Mouse (Mus musculus) gastrocnemius, adult 2 months (tissue): ENCODE data around the gene Cops9. TPM values are rescaled to one million over a fixed set of nuclear protein-coding genes. Genes with fewer than 3 reads are reported as not detected.

Experiments used
- DNase-seq: peaks from one replicate; pipeline ENCODE4 v3.0.0; 2022
- H3K27ac ChIP-seq: fragments of 200-600 bp; 2 replicates; pipeline ENCODE4 v1.8.1; 2022; ENCODE audit warnings: mild to moderate bottlenecking
- H3K4me3 ChIP-seq: fragments of 200-600 bp; 2 replicates; pipeline ENCODE4 v1.8.1; 2022; ENCODE audit warnings: mild to moderate bottlenecking, moderate library complexity
- CTCF ChIP-seq: fragments of 200-600 bp; IDR thresholded peaks from 2 replicates; pipeline ENCODE4 v1.8.1; 2022; ENCODE audit warnings: antibody characterized with exemption, mild to moderate bottlenecking, moderate library complexity
- intact Hi-C: fragments of 180-260 bp; cut with DNase I; formaldehyde crosslinking; loops from one replicate; pipeline ENCODE4 v1.15.1; 2025
- total RNA-seq, 2 experiments: library from RNA; stranded (reverse); gene quantifications; 2 replicates each; pipeline ENCODE4 v1.2.3; 2021

The Cops9 gene
- total RNA-seq, 2 experiments from 2014 or later, result 171 to 192 TPM

DNA sequence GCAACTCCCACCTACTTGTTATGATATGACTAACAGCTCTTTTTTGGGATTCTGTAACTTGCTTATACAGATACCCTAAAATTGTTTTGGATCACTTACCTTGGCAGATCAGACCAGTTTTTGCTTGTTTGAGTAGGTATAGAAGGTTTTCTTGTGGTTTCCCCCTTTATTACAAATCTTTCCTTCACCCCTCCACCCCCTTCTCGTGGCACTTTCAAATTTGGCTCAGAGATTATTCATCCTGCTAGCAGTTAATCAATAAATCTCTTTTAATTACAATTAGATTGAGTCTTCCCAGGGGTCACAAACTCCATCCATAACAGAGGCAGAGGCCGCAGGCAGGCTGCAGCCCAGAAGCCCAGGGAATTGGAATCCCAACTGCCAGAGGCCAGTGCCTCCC, 24.3 kb downstream of the Cops9 start, which contains the start of gene Olfr12:
Gene Olfr12, plus strand, starts transcription at position 301 of the 400 bp plus-strand sequence.
- Histone ChIP-seq H3K27ac (no peak within 1 kb of the TSS), H3K4me3 (no peak within 1 kb of the TSS)
- no peak for TF ChIP-seq CTCF
- DNase-seq, result no peak
- intact Hi-C loops, result no loop called here

DNA sequence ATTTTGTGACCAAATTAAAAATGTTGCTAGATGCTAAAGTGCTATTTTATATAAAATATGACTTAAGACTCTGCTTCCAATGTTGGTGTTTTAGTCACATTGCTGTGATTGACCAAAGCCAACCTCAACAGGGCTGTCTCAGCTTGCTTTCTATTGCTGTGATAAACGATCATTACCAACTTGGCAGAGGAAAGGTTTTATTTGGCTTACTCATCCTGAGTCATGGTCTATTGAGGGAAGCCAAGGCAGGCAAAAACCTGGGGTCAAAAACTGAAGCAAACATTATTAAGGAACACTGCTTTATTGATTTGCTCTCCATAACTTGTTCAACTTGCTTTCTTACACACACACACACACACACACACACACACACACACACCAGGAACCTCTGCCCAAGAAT, 25.7 kb downstream of the Cops9 start:
- no peak for DNase-seq
- no peak for TF ChIP-seq CTCF
- intact Hi-C loops, result no loop called here

DNA sequence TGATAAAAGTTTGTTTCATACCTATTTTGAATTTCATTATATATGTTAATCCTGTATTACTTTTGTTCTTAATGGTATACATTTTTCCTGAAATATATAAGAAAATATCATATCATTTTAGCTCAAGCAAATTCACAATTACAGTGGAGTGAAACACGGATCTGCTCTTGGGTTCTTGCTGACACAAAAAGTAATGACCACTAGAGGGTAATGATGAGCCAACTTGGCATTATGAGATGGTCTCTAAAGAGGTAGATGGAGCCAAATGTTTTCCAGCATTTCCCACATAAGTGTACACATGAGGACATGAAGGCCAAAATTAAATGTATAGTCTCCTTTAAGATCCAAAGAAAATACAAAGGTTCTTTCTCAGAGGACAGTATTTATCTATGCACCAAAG, 27.3 kb downstream of the Cops9 start:
- TF ChIP-seq CTCF, result peak; percentile 63
- Histone ChIP-seq H3K4me3 (no peak overlapping the region), H3K27ac (no peak overlapping the region)
- DNase-seq, result no peak
- intact Hi-C loops, result loop anchor here (5.0 kb wide), 1 partner anchor 1092 kb away; no protein-coding TSS in a partner anchor

More for the DNA sequence above, 25.7 kb downstream of the Cops9 start:
- no peak overlapping the region for H3K4me3 ChIP-seq
- H3K27ac ChIP-seq, result no peak overlapping the region

DNA sequence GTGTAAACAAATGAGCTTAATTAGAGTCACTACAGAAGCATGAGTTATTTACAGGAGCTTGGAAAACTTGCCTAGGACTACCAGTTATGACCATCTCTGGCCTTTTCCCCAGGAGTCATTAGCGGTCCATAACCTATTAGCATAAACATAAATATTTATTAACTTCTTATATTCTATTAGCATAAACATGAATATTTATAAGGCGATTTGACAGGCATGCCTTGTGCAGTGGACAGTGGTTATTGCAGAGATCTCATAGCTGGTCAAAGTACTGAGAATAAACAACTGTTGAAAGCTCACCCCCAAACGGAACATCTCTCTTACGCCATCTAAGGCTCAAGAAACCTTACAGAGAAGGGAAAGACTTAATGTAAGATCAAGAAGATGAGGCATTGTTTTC, 28.6 kb downstream of the Cops9 start:
- no peak for DNase-seq
- intact Hi-C loops, result loop anchor here (5.0 kb wide), 1 partner anchor 1091 kb away; no protein-coding TSS in a partner anchor
- H3K4me3 ChIP-seq, result no peak overlapping the region
- H3K27ac ChIP-seq, result no peak overlapping the region
- no peak for TF ChIP-seq CTCF

DNA sequence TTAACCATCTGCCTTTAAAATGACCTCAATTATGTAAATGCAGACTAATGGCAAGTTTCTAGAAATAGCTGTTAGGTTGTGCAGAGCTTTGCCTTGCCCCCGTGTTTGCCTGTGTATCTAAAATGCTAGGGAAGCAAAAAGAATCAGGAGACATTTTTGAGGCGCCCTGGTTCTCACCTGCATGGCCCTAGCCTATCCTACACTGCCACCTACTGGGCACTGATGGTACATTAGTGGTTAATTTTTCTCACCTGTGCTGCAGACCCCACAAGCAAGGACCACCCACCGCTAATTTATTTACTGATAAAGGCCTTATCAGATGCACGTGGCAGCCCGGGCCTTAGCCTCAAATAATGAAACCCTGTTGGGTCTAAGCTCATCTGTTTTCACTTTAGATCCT, 30.8 kb downstream of the Cops9 start:
- H3K4me3 ChIP-seq, result no peak overlapping the region
- peak; percentile 43 for DNase-seq
- TF ChIP-seq CTCF, result peak; percentile 92
- intact Hi-C loops, result loop anchor here (1.0 to 5.0 kb wide), 2 partner anchors 90 to 1089 kb away; no protein-coding TSS in a partner anchor
- no peak overlapping the region for H3K27ac ChIP-seq

DNA sequence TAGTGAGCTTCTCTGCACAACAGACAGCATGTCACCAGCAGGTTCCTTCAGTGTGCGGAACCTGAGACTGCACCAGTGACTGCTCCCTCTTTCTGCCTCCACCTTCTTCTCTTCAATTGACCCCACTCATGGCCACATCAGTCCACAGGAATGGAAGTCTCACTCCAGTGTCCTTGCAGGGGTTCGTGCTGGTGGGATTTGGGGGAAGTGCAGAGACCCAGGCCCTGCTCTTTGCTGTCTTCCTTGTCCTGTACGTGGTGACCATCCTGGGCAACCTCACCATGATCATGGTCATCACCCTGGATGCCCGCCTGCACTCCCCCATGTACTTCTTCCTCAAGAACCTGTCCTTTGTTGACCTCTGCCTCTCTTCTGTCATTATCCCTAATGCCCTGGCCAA, 34.1 kb downstream of the Cops9 start:
- no peak for TF ChIP-seq CTCF
- no peak overlapping the region for H3K4me3 ChIP-seq
- DNase-seq, result no peak
- intact Hi-C loops, result no loop called here
- no peak overlapping the region for H3K27ac ChIP-seq

DNA sequence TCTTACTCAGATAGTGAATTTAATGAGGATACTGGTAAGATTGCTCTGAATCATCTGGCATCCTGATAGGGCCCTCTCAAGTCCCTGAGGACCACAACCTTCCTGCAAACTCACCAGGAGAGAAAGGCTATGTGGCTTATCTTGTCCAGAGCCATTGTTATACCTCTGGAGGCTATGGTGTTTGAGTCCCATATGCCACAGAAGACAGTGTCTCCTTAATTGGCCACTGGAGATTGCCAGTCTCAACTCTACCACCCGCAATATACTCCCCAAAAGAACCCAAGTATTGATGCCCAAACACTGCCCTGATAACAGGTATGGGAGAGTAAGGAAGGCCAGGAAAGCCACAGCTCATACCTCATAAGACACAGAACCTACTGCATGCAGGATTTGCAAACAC, 36.3 kb downstream of the Cops9 start, which contains the start of gene Olfr1410:
Gene Olfr1410, plus strand, starts transcription at position 301 of the 400 bp plus-strand sequence.
- DNase-seq, result no peak
- H3K4me3 ChIP-seq, result no peak within 1 kb of the TSS
- intact Hi-C loops, result no loop called here
- no peak within 1 kb of the TSS for H3K27ac ChIP-seq
- no peak for TF ChIP-seq CTCF

DNA sequence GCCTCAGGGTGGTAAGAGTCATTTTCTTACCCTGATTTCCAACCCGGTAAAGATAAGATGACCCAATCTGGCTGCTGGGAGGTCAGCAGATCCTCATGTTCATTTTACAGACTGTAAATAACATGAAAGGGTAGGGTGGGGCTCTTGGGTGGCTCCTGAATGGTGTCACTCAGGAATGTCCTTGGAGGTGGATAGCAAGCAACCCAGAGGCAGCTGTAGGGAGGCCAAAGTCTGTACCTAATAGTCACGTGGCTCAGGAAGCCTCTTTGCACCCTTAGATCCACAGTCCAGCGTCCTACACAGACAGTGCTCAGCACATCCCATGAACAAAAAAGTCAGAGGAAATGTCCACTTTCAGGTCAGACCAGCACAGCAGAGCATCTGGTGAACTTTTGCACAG, 45.8 kb downstream of the Cops9 start:
- Histone ChIP-seq H3K4me3 (no peak overlapping the region), H3K27ac (no peak overlapping the region)
- intact Hi-C loops, result no loop called here
- no peak for TF ChIP-seq CTCF
- no peak for DNase-seq

DNA sequence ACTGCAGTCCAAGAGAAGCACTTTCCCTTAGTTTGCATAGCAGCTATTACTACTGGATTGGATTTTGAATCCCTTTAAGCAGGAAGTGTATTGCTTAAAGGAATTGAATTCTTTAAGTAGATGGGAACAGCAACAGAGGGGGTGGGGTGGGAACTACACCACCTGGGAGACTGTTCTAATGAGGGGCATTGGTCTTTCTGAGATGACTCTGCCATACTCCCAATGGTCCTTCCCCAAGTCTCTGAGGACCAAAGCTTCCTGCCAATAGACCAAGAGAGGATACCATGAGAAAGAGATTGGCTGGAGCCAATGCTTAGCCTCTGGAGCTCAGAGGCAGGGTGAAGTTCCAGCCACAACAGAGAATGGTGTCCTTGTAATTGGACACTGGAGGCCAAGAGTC, 47.7 kb downstream of the Cops9 start, which contains the start of gene Olfr1411:
Gene Olfr1411, plus strand, starts transcription at position 301 of the 400 bp plus-strand sequence.
- H3K4me3 ChIP-seq, result no peak within 1 kb of the TSS
- H3K27ac ChIP-seq, result no peak within 1 kb of the TSS
- TF ChIP-seq CTCF, result no peak
- no peak for DNase-seq
- intact Hi-C loops, result no loop called here

Other genes with a start within 250 kb of the Cops9 start
- 100 to 1,000 TPM; 416 to 545 TPM for gene Ndufa10, start 168.1 kb downstream of the Cops9 start, total RNA-seq
- gene Olfr1416, start 156.9 kb downstream of the Cops9 start, total RNA-seq, result not detected
- gene Olfr1415, start 145.9 kb downstream of the Cops9 start, total RNA-seq, result not detected
- not detected for gene Olfr1414, start 123.3 kb downstream of the Cops9 start, total RNA-seq
- gene Olfr1413, start 70.7 kb downstream of the Cops9 start, total RNA-seq, result not detected
- gene Olfr1412, start 56.2 kb downstream of the Cops9 start, total RNA-seq, result not detected
- not detected for gene Olfr1411, start 47.6 kb downstream of the Cops9 start, total RNA-seq
- not detected for gene Olfr1410, start 36.2 kb downstream of the Cops9 start, total RNA-seq
- not detected for gene Olfr12, start 24.2 kb downstream of the Cops9 start, total RNA-seq
- gene Otos, start 6.9 kb upstream of the Cops9 start, total RNA-seq, result not detected
- 100 to 1,000 TPM; 214 to 256 TPM for gene Gpc1, start 189.7 kb upstream of the Cops9 start, total RNA-seq